Mouse (Mus musculus): ENCODE measurements around the gene Tlcd1.

DNA sequence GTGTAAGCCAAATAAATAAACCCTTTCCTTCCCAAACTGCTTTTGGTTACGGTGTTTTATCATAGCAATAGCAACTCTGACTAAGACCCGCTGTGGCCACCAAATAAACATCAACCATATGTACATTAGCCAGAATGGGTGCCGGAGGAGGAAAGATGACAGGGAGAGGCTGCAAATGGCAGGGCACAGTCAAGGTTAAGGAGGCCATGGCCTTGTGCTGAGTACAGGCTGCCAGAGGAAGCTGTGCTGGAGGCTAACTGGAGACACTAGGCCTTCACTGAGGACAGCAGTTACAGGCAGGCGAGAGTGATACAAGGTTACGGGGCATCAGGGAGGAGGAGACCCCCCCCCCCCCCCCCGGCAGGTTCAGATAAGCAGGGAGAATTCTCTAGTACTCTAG lies 33.4 kb downstream of the Tlcd1 start:
- TF ChIP-seq POLR2A (IDR thresholded peaks at IDR 0.05; ENCODE audit: insufficient read depth, low read length) (no peak), CTCF (IDR thresholded peaks at IDR 0.05; ENCODE audit: low read depth, low read length) (no peak), EP300 (IDR thresholded peaks at IDR 0.05; ENCODE audit: insufficient read depth, low read depth, low read length) (no peak)
